Mouse (Mus musculus): ENCODE measurements at regions not wholly inside any gene's neighbourhood (a gene's known extent, or its start where the extent isn't known, plus 50 kb on each side); places are given as distances from the start of the nearest gene placed in this dataset.

DNA sequence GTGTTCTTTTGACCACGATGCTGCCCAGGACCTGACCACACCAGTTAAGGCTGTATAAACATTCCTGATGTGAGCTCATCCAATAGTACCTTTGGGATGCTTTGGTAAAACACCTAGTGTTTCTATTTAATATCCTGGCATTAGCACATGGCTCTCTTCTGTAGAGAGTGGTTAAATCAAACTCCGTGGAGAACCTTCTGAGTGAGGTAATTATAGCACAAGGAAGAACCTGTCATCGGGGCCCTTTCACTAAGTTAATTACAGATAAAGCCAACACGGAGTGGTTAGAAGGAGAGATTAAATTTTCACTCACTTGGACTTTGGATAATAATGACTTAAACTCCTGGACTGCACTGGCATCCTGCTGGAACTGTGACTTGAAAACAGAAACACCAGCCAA is 133.8 kb upstream of the N6amt1 start:
- no peak overlapping the region for H3K4me3 ChIP-seq
- no peak for TF ChIP-seq CTCF (IDR thresholded peaks at IDR 0.05)
- intact Hi-C loops (cut with DNase I): no loop called here
- no peak for DNase-seq
- no peak overlapping the region for H3K27ac ChIP-seq

DNA sequence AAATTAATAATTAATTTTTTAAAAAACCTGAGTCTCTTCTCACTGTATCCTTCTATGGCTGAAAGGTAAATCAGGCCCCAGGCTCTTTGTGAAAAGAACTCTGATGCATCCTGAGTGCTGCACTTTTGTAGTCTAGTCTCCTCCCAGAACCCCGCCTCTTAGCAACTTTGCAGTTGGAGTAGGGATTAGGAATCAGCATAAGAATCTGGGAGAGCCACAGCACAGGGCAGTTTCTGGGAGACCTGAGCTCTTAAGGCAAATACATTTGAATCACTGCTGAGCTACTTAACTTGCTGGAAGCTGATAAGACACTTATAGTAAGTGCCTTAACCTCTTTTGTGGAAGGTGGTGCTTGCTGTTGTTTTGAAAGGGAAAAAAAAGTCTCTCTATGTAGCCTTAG is 146.1 kb upstream of the N6amt1 start:
- Histone ChIP-seq H3K4me3 (no peak overlapping the region), H3K27ac (no peak overlapping the region)
- TF ChIP-seq CTCF (IDR thresholded peaks at IDR 0.05): no peak
- intact Hi-C loops (cut with DNase I): no loop called here
- no peak for DNase-seq

DNA sequence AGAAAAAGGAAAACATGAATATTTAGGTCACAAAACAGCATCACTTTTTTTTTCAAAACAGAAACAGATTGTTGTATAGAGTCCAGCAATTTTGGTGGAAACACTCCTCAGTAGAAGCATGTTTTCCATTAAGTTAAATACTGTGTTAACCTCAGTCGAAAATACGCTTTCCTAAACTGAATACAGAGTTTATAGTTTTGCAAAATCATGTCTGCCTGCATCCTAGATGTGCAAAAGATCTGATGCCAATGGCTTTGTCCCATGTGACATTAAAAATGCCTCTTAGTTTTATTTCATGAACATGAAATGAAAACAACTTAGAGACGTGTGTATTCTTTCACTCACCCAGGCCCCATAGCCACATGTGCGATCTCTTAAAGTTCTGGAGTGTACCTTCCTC is 163.5 kb upstream of the N6amt1 start:
- intact Hi-C loops (cut with DNase I): no loop called here
- Histone ChIP-seq H3K4me3 (no peak overlapping the region), H3K27ac (no peak overlapping the region)
- no peak for TF ChIP-seq CTCF (IDR thresholded peaks at IDR 0.05)
- no peak for DNase-seq

GRCm38 (mm10) chr16:87188737-87189136 is 165.2 kb upstream of the N6amt1 start:
- Histone ChIP-seq H3K27ac (no peak overlapping the region), H3K4me3 (no peak overlapping the region)
- intact Hi-C loops (cut with DNase I): no loop called here
- no peak for TF ChIP-seq CTCF (IDR thresholded peaks at IDR 0.05)
- DNase-seq: no peak

GRCm38 (mm10) chr16:87172395-87172794 is 181.6 kb upstream of the N6amt1 start:
- Histone ChIP-seq H3K27ac (no peak overlapping the region), H3K4me3 (no peak overlapping the region)
- no peak for DNase-seq
- intact Hi-C loops (cut with DNase I): no loop called here
- TF ChIP-seq CTCF (IDR thresholded peaks at IDR 0.05): no peak

DNA sequence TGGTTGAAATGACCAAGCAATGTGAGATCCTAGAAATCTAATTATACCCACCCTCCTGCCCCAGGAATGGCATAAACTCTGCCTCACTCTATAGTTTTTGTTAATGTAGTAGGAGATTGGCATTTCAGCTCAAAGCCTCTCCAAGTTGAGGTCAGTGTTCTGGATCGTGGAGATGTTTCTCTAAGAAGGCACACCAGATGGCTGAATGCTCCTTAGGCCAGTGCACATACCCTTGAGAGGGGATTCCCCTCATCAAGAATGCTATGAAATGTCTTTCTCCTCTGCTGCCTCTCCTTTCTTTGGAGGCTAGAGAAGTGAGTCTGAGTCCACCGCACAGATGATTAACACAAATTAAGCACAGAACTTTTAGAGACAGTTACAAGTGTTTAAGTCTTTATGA is 214.7 kb upstream of the N6amt1 start:
- intact Hi-C loops (cut with DNase I): no loop called here
- no peak overlapping the region for H3K4me3 ChIP-seq
- no peak for TF ChIP-seq CTCF (IDR thresholded peaks at IDR 0.05)
- no peak overlapping the region for H3K27ac ChIP-seq
- no peak for DNase-seq

DNA sequence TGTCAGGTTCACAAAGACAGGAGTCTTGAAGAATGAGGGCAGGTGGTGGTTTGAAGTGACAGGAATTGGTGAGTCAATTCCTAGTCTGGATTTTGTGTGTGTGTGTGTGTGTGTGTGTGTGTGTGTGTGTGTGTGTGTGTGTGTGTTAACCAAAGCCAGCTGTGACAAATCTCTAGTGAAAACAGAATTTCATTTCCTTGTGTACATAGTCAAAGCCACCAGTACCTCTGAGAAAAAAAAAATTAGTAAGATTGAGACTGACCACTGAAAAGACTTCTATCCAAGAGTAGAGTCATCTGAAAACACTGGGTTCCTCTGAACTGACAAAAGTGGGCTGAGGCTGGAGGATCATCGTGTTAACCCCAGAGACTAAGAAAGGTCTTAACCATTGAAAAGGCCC is 217.5 kb upstream of the N6amt1 start:
- intact Hi-C loops (cut with DNase I): no loop called here
- Histone ChIP-seq H3K27ac (no peak overlapping the region), H3K4me3 (no peak overlapping the region)
- no peak for TF ChIP-seq CTCF (IDR thresholded peaks at IDR 0.05)
- no peak for DNase-seq

- no peak for DNase-seq
- TF ChIP-seq CTCF (IDR thresholded peaks at IDR 0.05): no peak
- no peak overlapping the region for H3K27ac ChIP-seq
- H3K4me3 ChIP-seq: no peak overlapping the region
- intact Hi-C loops (cut with DNase I): no loop called here
These were observed 219.5 kb upstream of the N6amt1 start for GRCm38 (mm10) chr16:87134452-87134851.

DNA sequence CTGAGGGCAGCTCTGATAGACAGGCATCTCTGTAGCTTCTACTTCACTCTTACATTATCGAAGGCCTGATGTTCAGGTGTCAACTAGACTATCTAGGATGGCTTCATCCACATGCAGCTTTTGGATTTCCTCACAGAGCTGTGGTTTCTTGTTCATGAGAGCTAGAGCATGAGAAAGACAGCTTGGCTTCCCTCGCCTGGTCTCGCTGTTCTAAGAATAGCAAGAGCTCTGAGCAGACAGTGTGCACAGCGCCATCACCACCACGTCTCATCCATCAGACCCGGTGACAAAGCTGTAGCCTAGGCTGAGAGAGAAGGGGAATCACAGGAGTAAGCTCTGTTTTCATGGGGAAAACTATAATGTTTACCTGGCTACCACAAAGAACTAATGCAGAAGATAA is 220.1 kb upstream of the N6amt1 start:
- DNase-seq: no peak
- no peak for TF ChIP-seq CTCF (IDR thresholded peaks at IDR 0.05)
- intact Hi-C loops (cut with DNase I): no loop called here
- Histone ChIP-seq H3K27ac (no peak overlapping the region), H3K4me3 (no peak overlapping the region)

GRCm38 (mm10) chr16:87132082-87132481 is 221.9 kb upstream of the N6amt1 start:
- no peak for DNase-seq
- intact Hi-C loops (cut with DNase I): no loop called here
- Histone ChIP-seq H3K27ac (no peak overlapping the region), H3K4me3 (no peak overlapping the region)
- no peak for TF ChIP-seq CTCF (IDR thresholded peaks at IDR 0.05)

- no peak for TF ChIP-seq CTCF (IDR thresholded peaks at IDR 0.05)
- DNase-seq: no peak
- Histone ChIP-seq H3K27ac (no peak overlapping the region), H3K4me3 (no peak overlapping the region)
- intact Hi-C loops (cut with DNase I): no loop called here
These were observed 223.0 kb upstream of the N6amt1 start for GRCm38 (mm10) chr16:87130733-87131640.

- DNase-seq: no peak
- no peak overlapping the region for H3K4me3 ChIP-seq
- no peak for TF ChIP-seq CTCF (IDR thresholded peaks at IDR 0.05)
- H3K27ac ChIP-seq: peak overlapping the region; percentile 67
- intact Hi-C loops (cut with DNase I): no loop called here
These were observed 225.0 kb upstream of the N6amt1 start for GRCm38 (mm10) chr16:87129021-87129420.

GRCm38 (mm10) chr16:87128230-87128629 is 225.8 kb upstream of the N6amt1 start:
- H3K27ac ChIP-seq: peak overlapping the region; percentile 67
- H3K4me3 ChIP-seq: peak overlapping the region; percentile 23
- TF ChIP-seq CTCF (IDR thresholded peaks at IDR 0.05): no peak
- intact Hi-C loops (cut with DNase I): no loop called here
- peak; percentile 34 for DNase-seq

GRCm38 (mm10) chr16:87124519-87124918 is 229.5 kb upstream of the N6amt1 start:
- no peak overlapping the region for H3K4me3 ChIP-seq
- DNase-seq: no peak
- intact Hi-C loops (cut with DNase I): no loop called here
- no peak for TF ChIP-seq CTCF (IDR thresholded peaks at IDR 0.05)
- no peak overlapping the region for H3K27ac ChIP-seq

Measured in gastrocnemius, adult 2 months (tissue).